Mouse (Mus musculus): ENCODE measurements around the gene Gm7102.

DNA sequence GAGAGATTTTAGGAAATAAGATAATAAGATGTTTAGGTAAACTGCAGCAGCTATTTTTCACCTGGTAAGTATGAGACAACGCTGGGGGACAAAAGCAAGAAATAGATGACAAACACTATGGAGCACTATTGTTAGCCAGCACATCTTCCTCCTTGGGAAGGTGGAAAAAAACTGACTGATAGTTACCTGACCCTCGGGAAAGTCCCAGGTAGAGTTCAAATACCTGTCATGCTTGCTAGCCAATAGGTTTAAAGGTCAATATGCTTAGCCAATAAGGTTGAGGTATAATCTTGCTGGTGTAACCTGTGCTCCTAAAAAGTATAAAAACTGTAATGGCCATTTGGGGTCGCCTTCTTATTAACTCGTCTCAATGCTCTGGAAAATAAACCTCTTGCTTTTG is 34.8 kb downstream of the Gm7102 start:
- no peak for TF ChIP-seq GATA1 (IDR thresholded peaks at IDR 0.05; ENCODE audit: borderline replicate concordance, low read length)
- no peak for TF ChIP-seq FLI1 (IDR thresholded peaks at IDR 0.05; ENCODE audit: low read length)
